Mouse (Mus musculus) cerebellum, adult 2 months (tissue): ENCODE measurements around the gene Slc38a10. TPM values are rescaled to one million over a fixed set of nuclear protein-coding genes. Genes with fewer than 3 reads are reported as not detected.

Experiments
- DNase-seq, 2 experiments: peaks; one replicate each; pipeline ENCODE4 v3.0.0; 2021
- H3K27ac ChIP-seq: fragments of 200-500 bp; 2 replicates; pipeline ENCODE4 v1.5.1; 2012; ENCODE audit warnings: low read length, control low read depth, inconsistent platforms; ENCODE audit not compliant: insufficient read depth
- H3K27me3 ChIP-seq: fragments of 200-500 bp; 2 replicates; pipeline ENCODE4 v1.6.1; 2012; ENCODE audit warnings: inconsistent platforms, mild to moderate bottlenecking, low read length, moderate library complexity; ENCODE audit not compliant: control insufficient read depth, insufficient read depth
- H3K4me1 ChIP-seq: fragments of 200-500 bp; 2 replicates; pipeline ENCODE4 v1.6.1; 2011; ENCODE audit warnings: low read length; ENCODE audit not compliant: control insufficient read depth, insufficient read depth
- H3K4me3 ChIP-seq: fragments of 200-500 bp; replicated peaks from 2 replicates; pipeline ENCODE3; 2011; ENCODE audit warnings: mild to moderate bottlenecking, low read depth, low read length, control low read depth; ENCODE audit not compliant: insufficient read depth
- CTCF ChIP-seq: fragments of 200-500 bp; IDR thresholded peaks from 2 replicates; pipeline ENCODE4 v1.5.1; 2011; ENCODE audit warnings: low read depth, mild to moderate bottlenecking, control low read depth, low read length, moderate library complexity, borderline replicate concordance; ENCODE audit not compliant: insufficient read depth
- POLR2A ChIP-seq: fragments of 200-500 bp; IDR thresholded peaks from 2 replicates; pipeline ENCODE4 v1.6.1; 2011; ENCODE audit warnings: low read length, control low read depth, borderline replicate concordance; ENCODE audit not compliant: insufficient read depth
- WGBS: fragments of 180-500 bp; shearing (Covaris S2); methylation state at CpG from one replicate; pipeline ENCODE4 v1.1.7; 2018; 5-methylcytosine and 5-hydroxymethylcytosine counted together
- polyA plus RNA-seq: library from polyadenylated mRNA; depleted of rRNA; stranded (reverse); fragments of >200 nt; gene quantifications from 2 replicates; pipeline ENCODE4 v1.2.3, GENCODE M21; 2012; rRNA removed

The Slc38a10 gene
- 72.5 and 73.2 TPM in 2 replicates for polyA plus RNA-seq

GRCm38 (mm10) chr11:120151113-120151494, at the start of gene Slc38a10:
Gene Slc38a10, minus strand, starts transcription at chr11:120151346.
- under 1% methylated on average over 28 of the region's 28 CpGs for WGBS
- peak; percentile 100 for DNase-seq
- H3K27ac ChIP-seq: peak within 1 kb of the TSS; percentile 28; the same call in 1 of the 2 replicates

GRCm38 (mm10) chr11:120200621-120201020, 49.5 kb upstream of the Slc38a10 start:
- no peaks in the 10 kb centered on the region for H3K27me3 ChIP-seq
- no peak for DNase-seq
- H3K27ac ChIP-seq: no peak overlapping the region
- 68% methylated on average over 6 of the region's 6 CpGs for WGBS
- no peak overlapping the region for H3K4me3 ChIP-seq
- H3K4me1 ChIP-seq: no peaks in the 10 kb centered on the region
- TF ChIP-seq CTCF (no peak), POLR2A (no peak)

More at GRCm38 (mm10) chr11:120151113-120151494, at the start of gene Slc38a10:
- H3K4me3 ChIP-seq: peak within 1 kb of the TSS; percentile 89
- no peaks in the 10 kb centered on the region for H3K27me3 ChIP-seq
- H3K4me1 ChIP-seq: 0 out of 2 replicates have a peak, but pooled peaks cover 4% of the 10 kb centered on the region
- TF ChIP-seq CTCF (no peak), POLR2A (peak; percentile 84; the same call in 1 of the 2 replicates)

- Histone ChIP-seq H3K4me1 (no peaks in the 10 kb centered on the region), H3K4me3 (no peak overlapping the region), H3K27ac (no peak overlapping the region), H3K27me3 (no peaks in the 10 kb centered on the region)
- no peak for DNase-seq
- TF ChIP-seq CTCF (no peak), POLR2A (no peak)
- 81% methylated on average over 7 of the region's 7 CpGs for WGBS
These were observed 48.6 kb upstream of the Slc38a10 start for GRCm38 (mm10) chr11:120199766-120200165.

GRCm38 (mm10) chr11:120198831-120199230, 47.7 kb upstream of the Slc38a10 start:
- Histone ChIP-seq H3K4me1 (no peaks in the 10 kb centered on the region), H3K4me3 (no peak overlapping the region), H3K27ac (no peak overlapping the region), H3K27me3 (no peaks in the 10 kb centered on the region)
- TF ChIP-seq CTCF (no peak), POLR2A (no peak)
- 64% methylated on average over 13 of the region's 13 CpGs for WGBS
- DNase-seq: no peak

- Histone ChIP-seq H3K4me1 (peaks cover 8% of the 10 kb centered on the region), H3K27me3 (no peaks in the 10 kb centered on the region), H3K4me3 (peak overlapping the region; percentile 19), H3K27ac (peak overlapping the region; percentile 1; the same call in 1 of the 2 replicates)
- WGBS: 61% methylated on average over 14 of the region's 14 CpGs
- TF ChIP-seq CTCF: no peak
- DNase-seq: peak in 1 of 2 experiments; percentile 38
These were observed 39.6 kb upstream of the Slc38a10 start for GRCm38 (mm10) chr11:120190526-120191412.

GRCm38 (mm10) chr11:120189459-120190312, 38.5 kb upstream of the Slc38a10 start:
- WGBS: under 1% methylated on average over 68 of the region's 68 CpGs
- H3K27me3 ChIP-seq: no peaks in the 10 kb centered on the region
- TF ChIP-seq CTCF (no peak), POLR2A (peak; percentile 88; the same call in 1 of the 2 replicates)
- peak overlapping the region; percentile 79 for H3K4me3 ChIP-seq
- peak; percentile 98 to 100 for DNase-seq
- H3K27ac ChIP-seq: peak overlapping the region; percentile 87
- peaks cover 11% of the 10 kb centered on the region for H3K4me1 ChIP-seq
